Mouse (Mus musculus): Measurements from ENCODE around the gene 4931400O07Rik.

Gene 4931400O07Rik

GRCm38 (mm10) chrX:62467691-62468090, at the start of gene 4931400O07Rik:
TSS of gene 4931400O07Rik (plus strand) at chrX:62467991.
- DNase-seq (ENCODE audit: low spot score in 2 of 2): no peak

All from left cerebral cortex, adult 9 months (tissue).